Mouse (Mus musculus): ENCODE results near the gene Cav2. TPM values are rescaled to one million over a fixed set of nuclear protein-coding genes. Genes with fewer than 3 reads are reported as not detected.
A peak's percentile ranks its signal among the peaks of the same experiment; 100 is the strongest.

Cav2 gene
- total and polyA plus RNA-seq, 2 experiments: 2.9 to 7.7 TPM

GRCm38 (mm10) chr6:17251958-17252357, 29.0 kb upstream of the Cav2 start:
- DNase-seq (ENCODE audit: extremely low read depth, low read depth, low spot score): peak; percentile 92
- Histone ChIP-seq H3K27me3 (ENCODE audit: control insufficient read depth, insufficient read depth, low read length) (no peaks in the 10 kb centered on the region), H3K27ac (replicated peaks; ENCODE audit: insufficient read depth, low read depth, low read length) (peak overlapping the region; percentile 95), H3K36me3 (ENCODE audit: control insufficient read depth, insufficient read depth, low read length) (no peaks in the 10 kb centered on the region), H3K9ac (ENCODE audit: low read depth, low read length) (no peak overlapping the region), H3K4me1 (ENCODE audit: control insufficient read depth, insufficient read depth, low read length) (peaks cover 6% of the 10 kb centered on the region; the same call in 1 of the 2 replicates), H3K79me2 (ENCODE audit: control insufficient read depth, insufficient read depth, low read length) (no peaks in the 10 kb centered on the region), H3K4me3 (ENCODE audit: insufficient read depth, low read depth, low read length) (no peak overlapping the region)
- 13% methylated on average over 1 of the region's 1 CpGs for WGBS
- TF ChIP-seq CTCF (IDR thresholded peaks at IDR 0.05; ENCODE audit: low read depth, low read length) (no peak), POLR2A (IDR thresholded peaks at IDR 0.05; ENCODE audit: extremely low read depth, insufficient read depth, low read length) (no peak)

GRCm38 (mm10) chr6:17258142-17258541, 22.8 kb upstream of the Cav2 start:
- Histone ChIP-seq H3K27me3 (ENCODE audit: control insufficient read depth, insufficient read depth, low read length) (no peaks in the 10 kb centered on the region), H3K27ac (replicated peaks; ENCODE audit: insufficient read depth, low read depth, low read length) (no peak overlapping the region), H3K9ac (ENCODE audit: low read depth, low read length) (no peak overlapping the region), H3K36me3 (ENCODE audit: control insufficient read depth, insufficient read depth, low read length) (no peaks in the 10 kb centered on the region), H3K4me1 (ENCODE audit: control insufficient read depth, insufficient read depth, low read length) (no peaks in the 10 kb centered on the region; the same call in 1 of the 2 replicates), H3K79me2 (ENCODE audit: control insufficient read depth, insufficient read depth, low read length) (no peaks in the 10 kb centered on the region), H3K4me3 (ENCODE audit: insufficient read depth, low read depth, low read length) (no peak overlapping the region)
- DNase-seq (ENCODE audit: extremely low read depth, low read depth, low spot score): no peak
- TF ChIP-seq CTCF (IDR thresholded peaks at IDR 0.05; ENCODE audit: low read depth, low read length): no peak
- 100% methylated on average over 1 of the region's 1 CpGs for WGBS

- Histone ChIP-seq H3K27me3 (ENCODE audit: control insufficient read depth, insufficient read depth, low read length) (no peaks in the 10 kb centered on the region), H3K27ac (replicated peaks; ENCODE audit: insufficient read depth, low read depth, low read length) (no peak overlapping the region), H3K4me3 (ENCODE audit: insufficient read depth, low read depth, low read length) (no peak overlapping the region), H3K4me1 (ENCODE audit: control insufficient read depth, insufficient read depth, low read length) (no peaks in the 10 kb centered on the region; the same call in 1 of the 2 replicates), H3K79me2 (ENCODE audit: control insufficient read depth, insufficient read depth, low read length) (no peaks in the 10 kb centered on the region), H3K36me3 (ENCODE audit: control insufficient read depth, insufficient read depth, low read length) (no peaks in the 10 kb centered on the region), H3K9ac (ENCODE audit: low read depth, low read length) (no peak overlapping the region)
- no peak for TF ChIP-seq POLR2A (IDR thresholded peaks at IDR 0.05; ENCODE audit: extremely low read depth, insufficient read depth, low read length)
- no peak for TF ChIP-seq CTCF (IDR thresholded peaks at IDR 0.05; ENCODE audit: low read depth, low read length)
- WGBS: 97% methylated on average over 1 of the region's 1 CpGs
- DNase-seq (ENCODE audit: extremely low read depth, low read depth, low spot score): no peak
Observed at GRCm38 (mm10) chr6:17258911-17259310, 22.1 kb upstream of the Cav2 start.

GRCm38 (mm10) chr6:17262786-17263185, 18.2 kb upstream of the Cav2 start:
- TF ChIP-seq POLR2A (IDR thresholded peaks at IDR 0.05; ENCODE audit: extremely low read depth, insufficient read depth, low read length) (no peak), CTCF (IDR thresholded peaks at IDR 0.05; ENCODE audit: low read depth, low read length) (no peak)
- DNase-seq (ENCODE audit: extremely low read depth, low read depth, low spot score): no peak
- Histone ChIP-seq H3K79me2 (ENCODE audit: control insufficient read depth, insufficient read depth, low read length) (no peaks in the 10 kb centered on the region), H3K4me1 (ENCODE audit: control insufficient read depth, insufficient read depth, low read length) (no peaks in the 10 kb centered on the region), H3K4me3 (ENCODE audit: insufficient read depth, low read depth, low read length) (no peak overlapping the region), H3K27me3 (ENCODE audit: control insufficient read depth, insufficient read depth, low read length) (no peaks in the 10 kb centered on the region), H3K9ac (ENCODE audit: low read depth, low read length) (no peak overlapping the region), H3K36me3 (ENCODE audit: control insufficient read depth, insufficient read depth, low read length) (no peaks in the 10 kb centered on the region), H3K27ac (replicated peaks; ENCODE audit: insufficient read depth, low read depth, low read length) (no peak overlapping the region)
- 65% methylated on average over 2 of the region's 2 CpGs for WGBS

GRCm38 (mm10) chr6:17265043-17265442, 15.9 kb upstream of the Cav2 start:
- Histone ChIP-seq H3K79me2 (ENCODE audit: control insufficient read depth, insufficient read depth, low read length) (no peaks in the 10 kb centered on the region), H3K27me3 (ENCODE audit: control insufficient read depth, insufficient read depth, low read length) (no peaks in the 10 kb centered on the region), H3K27ac (replicated peaks; ENCODE audit: insufficient read depth, low read depth, low read length) (no peak overlapping the region), H3K4me1 (ENCODE audit: control insufficient read depth, insufficient read depth, low read length) (no peaks in the 10 kb centered on the region), H3K9ac (ENCODE audit: low read depth, low read length) (no peak overlapping the region), H3K4me3 (ENCODE audit: insufficient read depth, low read depth, low read length) (no peak overlapping the region), H3K36me3 (ENCODE audit: control insufficient read depth, insufficient read depth, low read length) (no peaks in the 10 kb centered on the region)
- 37% methylated on average over 4 of the region's 4 CpGs for WGBS
- TF ChIP-seq POLR2A (IDR thresholded peaks at IDR 0.05; ENCODE audit: extremely low read depth, insufficient read depth, low read length) (no peak), CTCF (IDR thresholded peaks at IDR 0.05; ENCODE audit: low read depth, low read length) (no peak)
- no peak for DNase-seq (ENCODE audit: extremely low read depth, low read depth, low spot score)

GRCm38 (mm10) chr6:17266466-17266865, 14.5 kb upstream of the Cav2 start:
- no peak overlapping the region for H3K4me3 ChIP-seq (ENCODE audit: insufficient read depth, low read depth, low read length)
- TF ChIP-seq POLR2A (IDR thresholded peaks at IDR 0.05; ENCODE audit: extremely low read depth, insufficient read depth, low read length) (no peak), CTCF (IDR thresholded peaks at IDR 0.05; ENCODE audit: low read depth, low read length) (no peak)
- H3K4me1 ChIP-seq (ENCODE audit: control insufficient read depth, insufficient read depth, low read length): no peaks in the 10 kb centered on the region
- H3K9ac ChIP-seq (ENCODE audit: low read depth, low read length): no peak overlapping the region
- H3K27ac ChIP-seq (replicated peaks; ENCODE audit: insufficient read depth, low read depth, low read length): no peak overlapping the region
- no peaks in the 10 kb centered on the region for H3K79me2 ChIP-seq (ENCODE audit: control insufficient read depth, insufficient read depth, low read length)
- H3K36me3 ChIP-seq (ENCODE audit: control insufficient read depth, insufficient read depth, low read length): no peaks in the 10 kb centered on the region
- WGBS: 74% methylated on average over 3 of the region's 3 CpGs
- no peak for DNase-seq (ENCODE audit: extremely low read depth, low read depth, low spot score)
- no peaks in the 10 kb centered on the region for H3K27me3 ChIP-seq (ENCODE audit: control insufficient read depth, insufficient read depth, low read length)
